Mouse (Mus musculus) embryonic facial prominence, embryonic 11.5 days (tissue): ENCODE results near the gene 4931417E11Rik. TPM values are rescaled to one million over a fixed set of nuclear protein-coding genes. Genes with fewer than 3 reads are reported as not detected.

Experiments
- ATAC-seq: fragments of 200-750 bp; cut with Nextera tagmentation; replicated peaks from 2 replicates; pipeline ENCODE4 v1.8.0; 2017; ENCODE audit warnings: low read depth; ENCODE audit not compliant: insufficient number of reproducible peaks, low FRiP score, low TSS enrichment
- DNase-seq: peaks from one replicate; pipeline ENCODE4 v3.0.0-alpha.2; 2015; ENCODE audit warnings: low spot score
- H3K27ac ChIP-seq: fragments of 300-500 bp; sonication (generic); replicated peaks from 2 replicates; pipeline ENCODE4 v1.5.1; 2014; ENCODE audit warnings: mild to moderate bottlenecking, low read depth, low read length, control low read depth
- H3K27me3 ChIP-seq: fragments of 300-500 bp; sonication (generic); 2 replicates; pipeline ENCODE4 v1.6.1; 2014; ENCODE audit warnings: mild to moderate bottlenecking, low read length, moderate library complexity, mixed read lengths; ENCODE audit not compliant: control insufficient read depth, insufficient read depth
- H3K36me3 ChIP-seq: fragments of 300-500 bp; sonication (generic); replicated peaks from 2 replicates; pipeline ENCODE4 v1.6.1; 2014; ENCODE audit warnings: low read depth, mild to moderate bottlenecking, low read length, moderate library complexity, mixed read lengths; ENCODE audit not compliant: control insufficient read depth, insufficient read depth
- H3K4me1 ChIP-seq: fragments of 300-500 bp; sonication (generic); 2 replicates; pipeline ENCODE4 v1.6.1; 2014; ENCODE audit warnings: low read length, mixed read lengths; ENCODE audit not compliant: control insufficient read depth, insufficient read depth
- H3K4me2 ChIP-seq: fragments of 300-500 bp; sonication (generic); 2 replicates; pipeline ENCODE4 v1.6.1; 2014; ENCODE audit warnings: low read depth, mild to moderate bottlenecking, control low read depth, low read length, moderate library complexity
- H3K4me3 ChIP-seq: fragments of 300-500 bp; sonication (generic); 2 replicates; pipeline ENCODE4 v1.5.1; 2014; ENCODE audit warnings: low read depth, low read length, control low read depth
- H3K9ac ChIP-seq: fragments of 300-500 bp; sonication (generic); replicated peaks from 2 replicates; pipeline ENCODE4 v1.6.1; 2014; ENCODE audit warnings: mild to moderate bottlenecking, control low read depth, low read length
- H3K9me3 ChIP-seq: fragments of 300-500 bp; sonication (generic); replicated peaks from 2 replicates; pipeline ENCODE4 v1.6.1; 2016; ENCODE audit warnings: mild to moderate bottlenecking, low read length, inconsistent platforms, mixed read lengths; ENCODE audit not compliant: control insufficient read depth
- WGBS: fragments of 180-500 bp; shearing (Covaris S2); extraction: QIAGEN DNeasy Blood & Tissue Kit; methylation state at CpG from one replicate; pipeline ENCODE4 v1.1.7; 2014; 5-methylcytosine and 5-hydroxymethylcytosine counted together
- polyA plus RNA-seq: library from polyadenylated mRNA; unstranded; fragments of >200 nt; fragmentation: Nextera tagmentation; extraction: Ambion mirVana; gene quantifications from 2 replicates; pipeline ENCODE4 v1.2.1, GENCODE M21; 2014

4931417E11Rik gene
- not detected in 2 replicates for polyA plus RNA-seq

DNA sequence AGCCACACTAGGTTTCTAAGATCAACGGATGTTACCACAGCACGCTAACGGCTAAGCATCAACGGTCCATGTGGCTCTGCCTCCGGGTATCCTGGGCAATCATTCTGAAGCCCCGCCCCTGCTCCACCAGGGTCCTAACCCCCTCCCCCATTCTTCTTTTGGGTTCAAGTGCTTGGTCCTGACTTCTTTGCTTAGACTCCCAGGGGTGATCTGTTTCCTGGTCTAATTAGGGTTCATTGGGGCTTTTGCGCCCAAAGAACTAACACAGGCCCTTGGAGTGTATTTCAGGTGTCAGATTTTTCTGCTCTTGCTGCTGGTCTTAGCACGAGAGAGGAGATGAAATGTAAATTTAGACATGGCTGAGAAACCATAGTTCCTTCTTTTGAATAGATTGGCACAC is at the start of gene 4931417E11Rik:
Gene 4931417E11Rik, minus strand, starts transcription at position 101 of the 400 bp plus-strand sequence.
- Histone ChIP-seq H3K36me3 (no peaks in the 10 kb centered on the region), H3K27ac (no peak within 1 kb of the TSS), H3K4me2 (no peak within 1 kb of the TSS), H3K27me3 (no peaks in the 10 kb centered on the region), H3K9me3 (no peaks in the 10 kb centered on the region), H3K4me3 (no peak within 1 kb of the TSS), H3K4me1 (no peaks in the 10 kb centered on the region), H3K9ac (no peak within 1 kb of the TSS)
- DNase-seq = no peak
- 85% methylated on average over 8 of the region's 8 CpGs for WGBS
- ATAC-seq = no peak

DNA sequence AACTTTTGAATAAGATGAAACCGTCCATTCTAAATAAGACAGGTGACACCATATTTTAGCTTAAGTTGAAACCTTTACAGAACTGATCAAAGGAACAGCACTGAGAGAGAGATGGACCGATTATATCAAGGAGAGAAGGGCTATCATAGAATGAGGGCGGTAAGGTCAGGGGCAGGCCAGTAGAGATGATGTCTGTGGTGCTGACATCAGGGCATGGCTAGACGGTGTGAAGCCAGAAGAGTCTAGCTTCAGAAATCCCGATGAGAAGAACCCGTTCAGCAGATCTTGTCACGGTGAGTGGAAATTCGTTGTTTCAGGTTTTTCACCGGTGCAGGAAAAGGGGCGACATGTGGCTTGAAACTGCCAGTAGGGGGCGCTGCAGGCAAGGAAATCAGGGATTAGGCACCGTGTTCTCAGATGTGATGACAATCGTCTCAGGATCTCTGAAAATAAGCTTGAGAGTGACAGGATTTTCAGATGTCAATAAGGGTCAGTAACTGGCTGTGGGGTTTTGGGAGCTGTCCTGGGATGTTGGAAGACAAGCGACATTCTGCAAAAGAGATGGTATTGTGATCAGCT is 48.4 kb upstream of the 4931417E11Rik start:
- ATAC-seq = 0 out of 2 replicates have a peak, but pooled peaks have one; percentile 46

DNA sequence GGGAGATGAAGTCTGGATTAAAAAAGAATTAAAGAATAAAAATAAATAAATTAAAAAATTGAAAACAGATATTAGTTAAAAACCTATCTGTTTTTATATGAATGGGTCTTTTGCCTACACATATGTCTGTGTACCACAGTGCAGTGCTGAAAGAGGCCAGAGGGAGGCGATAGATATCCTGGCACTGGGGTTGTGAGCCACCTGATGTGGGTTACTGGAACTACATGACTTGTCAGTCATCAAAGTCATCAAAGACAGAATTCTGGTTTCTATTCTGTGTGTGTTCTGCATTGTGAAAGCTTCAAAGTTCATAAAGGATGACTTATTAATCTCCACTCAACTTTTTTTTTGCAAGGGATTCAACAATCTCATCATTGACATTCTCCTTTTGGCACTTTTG is 43.4 kb upstream of the 4931417E11Rik start:
- WGBS = 20% methylated on average over 1 of the region's 1 CpGs
- H3K27ac ChIP-seq = no peak overlapping the region
- no peaks in the 10 kb centered on the region for H3K36me3 ChIP-seq
- H3K27me3 ChIP-seq = no peaks in the 10 kb centered on the region
- ATAC-seq (no peak), DNase-seq (no peak)
- H3K4me1 ChIP-seq = no peaks in the 10 kb centered on the region
- H3K4me2 ChIP-seq = no peak overlapping the region
- H3K4me3 ChIP-seq = no peak overlapping the region
- H3K9ac ChIP-seq = no peak overlapping the region
- H3K9me3 ChIP-seq = no peaks in the 10 kb centered on the region

More for the DNA sequence above, 48.4 kb upstream of the 4931417E11Rik start:
- no peak overlapping the region for H3K27ac ChIP-seq
- no peaks in the 10 kb centered on the region for H3K27me3 ChIP-seq
- no peak overlapping the region for H3K4me3 ChIP-seq
- WGBS = 25% methylated on average over 14 of the region's 14 CpGs
- H3K4me1 ChIP-seq = no peaks in the 10 kb centered on the region
- H3K9me3 ChIP-seq = no peaks in the 10 kb centered on the region
- no peak overlapping the region for H3K9ac ChIP-seq
- H3K4me2 ChIP-seq = no peak overlapping the region
- no peaks in the 10 kb centered on the region for H3K36me3 ChIP-seq
- DNase-seq = peak; percentile 77

DNA sequence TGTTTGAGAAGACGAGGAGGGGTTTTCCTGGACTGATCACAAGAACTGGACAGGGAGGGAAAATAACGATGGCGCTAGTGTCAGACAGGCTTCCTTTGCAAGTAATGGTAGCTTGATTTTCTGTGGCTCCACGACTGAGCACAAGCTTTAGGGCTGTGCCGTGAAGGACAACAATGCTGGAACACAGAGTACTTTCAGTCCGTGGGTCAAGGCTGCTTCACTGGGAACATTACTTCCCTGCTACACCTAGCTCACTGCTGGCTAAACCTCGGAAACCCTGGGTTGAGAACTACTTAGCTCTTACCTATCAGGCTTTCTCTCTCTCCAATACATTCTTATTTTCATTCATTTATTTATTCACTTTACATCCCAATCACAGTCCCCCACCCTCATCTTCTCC is 30.2 kb upstream of the 4931417E11Rik start:
- H3K4me2 ChIP-seq = no peak overlapping the region
- no peaks in the 10 kb centered on the region for H3K4me1 ChIP-seq
- no peak for DNase-seq
- ATAC-seq = no peak
- H3K27ac ChIP-seq = no peak overlapping the region
- no peaks in the 10 kb centered on the region for H3K27me3 ChIP-seq
- no peaks in the 10 kb centered on the region for H3K9me3 ChIP-seq
- WGBS = 85% methylated on average over 7 of the region's 7 CpGs
- H3K9ac ChIP-seq = no peak overlapping the region
- H3K4me3 ChIP-seq = no peak overlapping the region
- H3K36me3 ChIP-seq = no peaks in the 10 kb centered on the region

GRCm38 (mm10) chr6:73497321-73497720 is 27.9 kb upstream of the 4931417E11Rik start:
- DNase-seq (no peak), ATAC-seq (no peak)
- H3K4me1 ChIP-seq = no peaks in the 10 kb centered on the region
- no peaks in the 10 kb centered on the region for H3K27me3 ChIP-seq
- H3K9ac ChIP-seq = no peak overlapping the region
- H3K36me3 ChIP-seq = no peaks in the 10 kb centered on the region
- H3K27ac ChIP-seq = no peak overlapping the region
- no peak overlapping the region for H3K4me2 ChIP-seq
- 75% methylated on average over 2 of the region's 2 CpGs for WGBS
- H3K4me3 ChIP-seq = no peak overlapping the region
- no peaks in the 10 kb centered on the region for H3K9me3 ChIP-seq

DNA sequence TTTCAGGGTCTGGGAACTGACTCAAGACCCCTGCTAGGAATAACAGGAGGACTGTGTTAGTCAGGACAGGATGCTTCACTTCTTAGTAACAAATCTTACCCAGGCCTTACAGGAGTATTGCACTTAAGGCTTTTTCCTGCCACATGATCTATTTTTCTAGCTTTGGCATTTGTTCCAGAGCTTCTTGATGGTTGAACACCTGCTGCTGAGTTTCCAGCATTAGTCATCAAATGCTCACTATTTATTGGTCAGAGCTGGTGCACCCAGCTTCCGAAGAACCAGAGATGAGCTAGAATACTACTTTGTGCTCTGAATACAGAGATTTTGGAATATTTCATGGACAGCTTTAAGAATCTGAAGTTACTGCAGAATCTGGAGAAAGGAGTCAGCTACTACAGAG is 21.1 kb upstream of the 4931417E11Rik start:
- no peak overlapping the region for H3K4me2 ChIP-seq
- 97% methylated on average over 1 of the region's 1 CpGs for WGBS
- no peak for ATAC-seq

DNA sequence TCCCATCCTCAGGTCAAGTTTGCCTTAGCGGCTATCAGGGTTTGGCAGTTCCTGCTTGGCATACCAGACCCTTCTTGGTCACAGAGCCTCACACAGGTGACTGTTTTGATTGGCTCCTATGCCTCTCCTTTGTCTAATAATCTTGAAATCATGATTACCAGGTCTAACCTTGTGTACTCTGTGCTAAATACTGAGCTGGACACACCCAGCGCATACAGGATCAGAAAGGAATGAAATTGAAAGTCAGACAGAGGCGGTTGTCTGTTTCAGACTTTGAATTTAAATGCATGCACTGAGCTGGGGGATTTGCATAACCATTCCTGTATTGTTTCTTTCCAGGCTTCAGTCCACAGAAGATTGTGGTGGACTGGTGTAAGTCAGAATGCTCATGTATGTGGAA is 16.1 kb upstream of the 4931417E11Rik start:
- H3K27ac ChIP-seq = no peak overlapping the region
- H3K4me1 ChIP-seq = no peaks in the 10 kb centered on the region
- no peak overlapping the region for H3K4me2 ChIP-seq
- H3K27me3 ChIP-seq = no peaks in the 10 kb centered on the region
- WGBS = 81% methylated on average over 3 of the region's 3 CpGs
- DNase-seq = no peak
- no peaks in the 10 kb centered on the region for H3K9me3 ChIP-seq
- H3K4me3 ChIP-seq = no peak overlapping the region
- ATAC-seq = no peak
- no peaks in the 10 kb centered on the region for H3K36me3 ChIP-seq
- no peak overlapping the region for H3K9ac ChIP-seq

More for the DNA sequence above, 21.1 kb upstream of the 4931417E11Rik start:
- H3K9ac ChIP-seq = no peak overlapping the region
- no peak for DNase-seq
- no peaks in the 10 kb centered on the region for H3K27me3 ChIP-seq
- no peaks in the 10 kb centered on the region for H3K4me1 ChIP-seq
- H3K9me3 ChIP-seq = no peaks in the 10 kb centered on the region
- no peak overlapping the region for H3K4me3 ChIP-seq
- no peaks in the 10 kb centered on the region for H3K36me3 ChIP-seq
- no peak overlapping the region for H3K27ac ChIP-seq

DNA sequence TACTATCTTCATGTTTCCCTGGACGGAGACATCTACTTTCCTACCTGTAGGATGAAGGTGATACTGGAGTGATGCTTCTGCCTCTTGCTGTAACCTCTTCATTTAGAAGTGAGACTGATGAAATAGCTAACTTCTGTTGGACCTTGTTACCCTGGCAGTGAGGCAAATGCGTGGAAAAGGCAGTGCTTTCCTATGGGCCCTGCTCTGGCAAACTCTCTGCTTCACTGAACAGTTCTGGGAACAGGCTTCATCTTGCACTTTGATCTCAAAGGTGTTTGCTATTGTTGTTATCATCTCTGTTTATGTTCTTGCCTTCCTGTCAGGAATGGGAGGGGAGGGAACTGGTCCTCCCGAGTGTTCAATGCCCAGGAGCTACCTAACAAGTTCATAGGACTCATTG is 3.4 kb downstream of the 4931417E11Rik start:
- no peak overlapping the region for H3K9ac ChIP-seq
- DNase-seq (no peak), ATAC-seq (no peak)
- H3K4me1 ChIP-seq = no peaks in the 10 kb centered on the region
- H3K27me3 ChIP-seq = no peaks in the 10 kb centered on the region
- H3K4me2 ChIP-seq = no peak overlapping the region
- H3K9me3 ChIP-seq = no peaks in the 10 kb centered on the region
- H3K36me3 ChIP-seq = no peaks in the 10 kb centered on the region
- no peak overlapping the region for H3K27ac ChIP-seq
- 77% methylated on average over 3 of the region's 3 CpGs for WGBS
- H3K4me3 ChIP-seq = no peak overlapping the region
